In genomic region chr13:112832589-112832988, GRCm38 (mm10) we compare ENCODE assay signal across 14 mouse cellular contexts.
"Had no signal": no experiment of that assay in that cellular context is flagged by ENCODE, and none has a peak within 500 bp of the region (broad histone marks: within the 10 kb centered on the region; RNA-seq: fewer than 3 reads in every experiment).

No protein-coding gene starts in this region.

- DNase-seq: kidney, adult 8-10 months; kidney, postnatal 36 days; layer of hippocampus, adult 9-11 months; layer of hippocampus, postnatal 36 days; lung, postnatal 14 days; thymus, postnatal 4 days had no signal

- H3K4me3 ChIP-seq: limb, embryonic 15.5 days; lung, embryonic 15.5 days; midbrain, embryonic 13.5 days; myocyte; neural tube, embryonic 15.5 days had no signal

- H3K9ac ChIP-seq: limb, embryonic 15.5 days; lung, embryonic 15.5 days; midbrain, embryonic 13.5 days; neural tube, embryonic 15.5 days had no signal

- H3K36me3 ChIP-seq: limb, embryonic 15.5 days; lung, embryonic 15.5 days; midbrain, embryonic 13.5 days; neural tube, embryonic 15.5 days had no signal

- H3K27ac ChIP-seq: limb, embryonic 15.5 days; lung, embryonic 15.5 days; macrophage; midbrain, embryonic 13.5 days; neural tube, embryonic 15.5 days; stomach, postnatal 0 days had no signal

- ATAC-seq: intestine, embryonic 16.5 days had no signal

- H3K27me3 ChIP-seq: limb, embryonic 15.5 days; lung, embryonic 15.5 days; midbrain, embryonic 13.5 days; neural tube, embryonic 15.5 days had no signal

- H3K4me2 ChIP-seq: limb, embryonic 15.5 days; lung, embryonic 15.5 days had no signal

- H3K9me3 ChIP-seq: limb, embryonic 15.5 days; lung, embryonic 15.5 days; midbrain, embryonic 13.5 days; neural tube, embryonic 15.5 days had no signal
